Mouse (Mus musculus): ENCODE measurements around the gene Vpreb1.

Gene Vpreb1

DNA sequence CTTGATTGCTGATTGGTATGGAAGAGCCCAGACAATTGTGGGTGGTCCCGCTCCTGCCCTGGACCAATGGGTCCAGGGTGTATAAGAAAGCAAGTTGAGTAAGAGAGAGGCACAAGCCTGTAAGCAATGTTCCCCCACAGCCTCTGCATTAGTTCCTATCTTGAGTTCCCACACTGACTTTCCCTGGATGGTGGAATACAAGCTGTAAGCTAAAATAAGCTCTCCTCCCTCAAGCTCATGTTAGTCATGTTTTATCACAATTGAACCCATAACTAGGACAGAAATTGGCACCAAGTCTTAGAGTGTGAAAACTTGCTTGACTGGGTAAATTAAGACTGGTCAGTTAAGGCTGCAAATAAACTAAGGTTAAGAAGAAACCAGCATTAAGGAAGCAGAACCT lies 15.1 kb downstream of the Vpreb1 start:
- no peak for DNase-seq

DNA sequence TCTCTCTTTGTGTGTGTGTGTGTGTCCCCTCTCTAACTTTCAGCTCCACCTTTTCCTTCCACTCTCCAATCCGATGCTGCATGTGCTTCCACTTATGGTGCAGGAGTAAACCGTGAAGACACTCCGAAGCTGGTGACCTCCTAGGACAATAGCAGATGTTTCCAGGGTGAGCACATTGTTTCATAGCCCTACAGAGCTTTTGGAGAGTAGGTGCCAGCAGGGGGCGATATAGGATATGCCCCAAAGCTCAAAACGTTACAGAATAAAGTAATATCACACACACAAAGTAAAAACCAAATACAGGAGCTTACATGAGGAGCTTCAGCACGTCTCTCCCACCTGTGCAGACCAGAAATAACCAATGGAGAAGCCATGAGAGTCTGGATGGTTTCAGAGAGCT lies 15.8 kb downstream of the Vpreb1 start:
- peak; percentile 80 for DNase-seq

DNA sequence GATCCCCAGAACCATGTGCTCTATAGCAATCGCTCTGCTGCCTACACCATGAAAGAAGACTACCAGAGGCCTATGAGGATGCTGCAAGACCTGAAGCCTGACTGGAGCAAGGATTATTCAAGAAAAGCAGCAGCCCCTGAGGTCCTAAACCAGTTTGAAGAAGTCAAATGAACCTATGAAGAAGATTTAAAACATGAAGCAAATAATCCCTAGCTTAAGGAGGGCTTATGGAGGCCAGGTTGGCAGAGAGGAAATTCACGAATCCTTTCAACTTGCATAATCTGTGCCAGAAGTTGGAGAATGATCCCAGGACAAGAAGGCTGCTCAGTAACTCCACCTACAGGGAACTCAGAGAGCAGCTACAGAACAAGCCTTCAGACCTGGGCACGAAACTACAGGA lies 18.2 kb downstream of the Vpreb1 start:
- DNase-seq, result no peak

DNA sequence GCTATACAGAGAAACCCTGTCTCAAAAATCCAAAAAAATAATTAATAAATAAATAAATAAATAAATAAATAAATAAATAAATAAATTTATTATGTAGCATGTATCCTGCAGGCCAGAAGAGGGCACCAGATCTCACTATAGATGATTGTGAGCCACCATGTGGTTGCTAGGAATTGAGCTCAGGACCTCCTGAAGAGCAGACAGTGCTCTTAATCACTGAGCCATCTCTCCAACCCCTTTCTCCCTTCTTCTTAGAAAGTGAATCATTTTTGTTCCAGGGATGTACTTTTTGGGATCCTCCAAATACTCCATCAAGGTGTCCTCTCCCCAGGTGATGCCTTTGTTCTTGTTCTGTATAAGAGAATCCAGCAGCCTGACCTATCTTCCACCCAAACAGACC lies 21.4 kb downstream of the Vpreb1 start:
- no peak for DNase-seq

DNA sequence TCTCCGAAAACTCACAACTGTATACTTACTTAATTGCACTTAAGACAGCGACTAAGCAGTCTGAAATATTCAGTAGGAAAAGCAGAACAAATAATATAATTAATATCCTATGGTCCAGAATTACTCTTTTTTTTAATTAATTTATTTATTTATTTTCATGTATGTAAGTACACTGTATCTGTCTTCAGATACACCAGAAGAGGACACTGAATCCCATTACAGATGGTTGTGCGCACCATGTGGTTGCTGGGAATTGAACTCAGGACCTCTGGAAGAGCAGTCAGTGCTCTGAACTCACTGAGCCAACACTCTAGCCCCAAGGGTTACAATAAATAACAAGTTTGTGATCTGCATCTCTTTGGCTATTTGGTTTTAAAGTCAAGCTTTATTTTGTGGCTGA lies 41.0 kb downstream of the Vpreb1 start:
- no peak for DNase-seq

DNA sequence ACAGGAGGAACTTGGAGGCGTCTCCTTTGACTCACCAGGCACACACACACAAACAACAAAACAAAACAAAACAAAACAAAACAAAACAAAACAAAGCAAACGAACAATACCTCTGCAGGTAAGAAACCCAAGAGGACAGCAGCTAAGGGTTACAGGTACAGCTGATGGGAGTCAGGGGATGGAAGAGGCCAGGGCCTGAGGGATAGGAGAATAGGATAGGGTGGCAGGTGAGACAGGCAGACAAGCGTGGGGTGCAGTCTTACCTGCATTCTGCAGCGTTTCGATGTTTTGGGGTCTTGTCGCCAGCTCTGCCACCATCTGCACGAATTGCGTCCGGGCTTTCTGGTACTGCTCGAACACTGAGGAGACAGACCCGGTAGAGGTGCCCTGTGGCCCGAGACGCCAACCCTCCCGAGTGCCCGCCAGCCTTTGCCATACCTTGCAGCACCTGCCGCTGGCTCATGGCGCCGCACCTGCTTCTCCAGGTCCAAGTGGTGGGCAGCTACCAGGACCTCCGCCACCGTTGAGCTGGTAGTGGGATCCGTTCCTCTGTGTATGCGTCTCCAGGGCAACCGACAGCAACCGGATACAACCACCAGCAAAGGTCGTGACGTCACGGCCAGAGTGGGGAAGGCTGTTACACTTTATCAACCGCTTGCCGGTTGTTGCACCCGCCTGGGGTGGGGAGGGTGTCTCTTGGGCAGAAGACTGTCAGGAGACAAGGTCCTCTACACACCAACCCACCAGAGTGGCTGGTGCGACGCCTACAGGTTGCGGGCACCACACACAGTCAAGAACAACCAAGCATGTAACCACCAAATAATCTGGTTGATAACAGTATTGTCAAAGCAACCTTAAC lies 41.7 kb downstream of the Vpreb1 start, which contains the start of gene Spag6l:
Gene Spag6l (minus strand): TSS at position 700 of the 859 bp plus-strand sequence.
- peak; percentile 70 for DNase-seq

DNA sequence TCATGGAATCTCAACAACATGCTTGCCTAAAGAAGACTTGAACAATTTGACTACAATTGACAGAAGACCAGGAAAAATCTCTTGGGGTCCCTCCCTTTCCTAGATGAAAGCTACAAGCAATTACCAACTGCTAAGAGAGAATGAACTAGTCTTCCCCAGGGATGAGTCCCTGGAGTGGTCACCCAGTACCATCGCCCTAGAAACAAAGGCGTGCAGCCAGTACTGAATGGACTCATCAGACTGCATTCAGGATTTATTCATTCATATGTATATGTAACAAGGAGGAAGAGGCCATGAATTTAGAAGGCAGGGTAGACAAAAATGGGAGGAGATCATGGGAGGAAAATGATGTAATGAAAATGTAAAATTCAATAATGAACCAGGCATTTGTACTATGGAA lies 44.4 kb downstream of the Vpreb1 start:
- DNase-seq, result no peak

DNA sequence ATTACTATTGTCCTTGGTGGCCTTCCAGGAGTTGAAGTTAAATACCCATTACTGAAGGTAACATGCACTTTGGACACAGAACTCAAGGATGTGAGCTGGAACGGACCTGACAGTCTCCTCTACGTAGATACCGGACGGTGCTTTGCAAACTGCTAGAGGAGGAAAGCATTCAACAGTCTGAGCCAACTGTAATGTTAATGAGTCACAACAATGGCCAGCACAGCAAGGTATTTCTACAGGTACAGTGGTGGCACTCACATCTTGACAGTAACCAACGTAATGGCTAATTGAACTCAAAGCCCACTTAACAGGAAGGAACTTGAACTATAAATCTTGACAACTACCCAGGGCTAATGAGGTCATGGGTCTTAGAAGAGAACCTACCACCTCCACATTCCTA lies 45.2 kb downstream of the Vpreb1 start:
- no peak for DNase-seq
